Comparison of ENCODE assay signal across 8 mouse cellular contexts in genomic region chr16:8864223-8864631, GRCm38 (mm10). TPM values are rescaled to one million over a fixed set of nuclear protein-coding genes. Genes with fewer than 3 reads are reported as not detected.
A peak's percentile ranks its signal among the peaks of the same experiment; 100 is the strongest.
DNase-seq lines count a peak whose midpoint lies in the region; ATAC-seq and TF ChIP-seq lines count a peak whose summit lies in the region.

No protein-coding gene starts in this region.

- H3K4me2 ChIP-seq in intestine, embryonic 14.5 days (ENCODE audit: low read length) = peak overlapping the region; percentile 11; the same call in 1 of the 2 replicates
- H3K4me2 ChIP-seq in stomach, embryonic 14.5 days (replicated peaks; ENCODE audit: low read depth, low read length) = no peak overlapping the region
- H3K4me2 ChIP-seq in forebrain, embryonic 13.5 days = no peak overlapping the region

- H3K9ac ChIP-seq in intestine, embryonic 14.5 days (ENCODE audit: low read length) = no peak overlapping the region
- no peak overlapping the region for H3K9ac ChIP-seq in stomach, embryonic 14.5 days (replicated peaks; ENCODE audit: low read depth, low read length)
- H3K9ac ChIP-seq in forebrain, embryonic 13.5 days = no peak overlapping the region

- no peaks in the 10 kb centered on the region for H3K9me3 ChIP-seq in intestine, embryonic 14.5 days (ENCODE audit: control insufficient read depth, low read length)
- H3K9me3 ChIP-seq in stomach, embryonic 14.5 days (ENCODE audit: control insufficient read depth, low read depth, low read length) = no peaks in the 10 kb centered on the region
- H3K9me3 ChIP-seq in forebrain, embryonic 13.5 days (replicated peaks) = no peaks in the 10 kb centered on the region

- WGBS in intestine, embryonic 14.5 days = 10% methylated on average over 4 of the region's 4 CpGs
- WGBS in stomach, embryonic 14.5 days = 25% methylated on average over 4 of the region's 4 CpGs
- 63% methylated on average over 4 of the region's 4 CpGs for WGBS in forebrain, embryonic 13.5 days

- peak overlapping the region; percentile 45 for H3K4me3 ChIP-seq in testis, adult 2 months (ENCODE audit: control insufficient read depth, low read depth, low read length)
- H3K4me3 ChIP-seq in intestine, embryonic 14.5 days (ENCODE audit: low read depth, low read length) = no peak overlapping the region
- H3K4me3 ChIP-seq in stomach, embryonic 14.5 days (ENCODE audit: low read depth, low read length) = no peak overlapping the region
- no peak overlapping the region for H3K4me3 ChIP-seq in forebrain, embryonic 13.5 days

- no peaks in the 10 kb centered on the region for H3K36me3 ChIP-seq in testis, adult 2 months (ENCODE audit: control insufficient read depth, insufficient read depth, low read length)
- H3K36me3 ChIP-seq in intestine, embryonic 14.5 days (ENCODE audit: control insufficient read depth, insufficient read depth, low read length) = peaks cover 18% of the 10 kb centered on the region
- H3K36me3 ChIP-seq in stomach, embryonic 14.5 days (ENCODE audit: control insufficient read depth, insufficient read depth, low read length) = peaks cover 14% of the 10 kb centered on the region
- H3K36me3 ChIP-seq in forebrain, embryonic 13.5 days (ENCODE audit: poor library complexity, severe bottlenecking) = peaks cover 22% of the 10 kb centered on the region

- no peaks in the 10 kb centered on the region for H3K27me3 ChIP-seq in testis, adult 2 months (ENCODE audit: control insufficient read depth, insufficient read depth, low read length)
- H3K27me3 ChIP-seq in intestine, embryonic 14.5 days (replicated peaks; ENCODE audit: control insufficient read depth, insufficient read depth, low read length) = no peaks in the 10 kb centered on the region
- no peaks in the 10 kb centered on the region for H3K27me3 ChIP-seq in stomach, embryonic 14.5 days (ENCODE audit: control insufficient read depth, insufficient read depth, low read length)
- H3K27me3 ChIP-seq in forebrain, embryonic 13.5 days = no peaks in the 10 kb centered on the region

- ATAC-seq in intestine, embryonic 14.5 days (replicated peaks; ENCODE audit: low FRiP score, low TSS enrichment, low read depth) = peak; percentile 53; the same call in 1 of the 2 replicates
- ATAC-seq in stomach, embryonic 14.5 days (ENCODE audit: insufficient number of reproducible peaks, insufficient read depth, low FRiP score, low read depth) = 0 out of 2 replicates have a peak, but pooled peaks have one; percentile 16
- ATAC-seq in forebrain, embryonic 13.5 days = no peak

- peak overlapping the region; percentile 70 for H3K27ac ChIP-seq in testis, adult 2 months (ENCODE audit: control insufficient read depth, insufficient read depth, low read depth, low read length)
- H3K27ac ChIP-seq in intestine, embryonic 14.5 days (ENCODE audit: low read depth) = peak overlapping the region; percentile 18; the same call in 1 of the 2 replicates
- no peak overlapping the region for H3K27ac ChIP-seq in stomach, embryonic 14.5 days (ENCODE audit: low read length)
- no peak overlapping the region for H3K27ac ChIP-seq in forebrain, embryonic 13.5 days

- H3K4me1 ChIP-seq in testis, adult 2 months (ENCODE audit: control insufficient read depth, insufficient read depth, low read length) = no peaks in the 10 kb centered on the region; the same call in 1 of the 2 replicates
- H3K4me1 ChIP-seq in intestine, embryonic 14.5 days (replicated peaks; ENCODE audit: control insufficient read depth, insufficient read depth, low read length) = peaks cover 8% of the 10 kb centered on the region
- 0 out of 2 replicates have a peak, but pooled peaks cover 5% of the 10 kb centered on the region for H3K4me1 ChIP-seq in stomach, embryonic 14.5 days (ENCODE audit: control insufficient read depth, insufficient read depth, low read length)
- no peaks in the 10 kb centered on the region for H3K4me1 ChIP-seq in forebrain, embryonic 13.5 days

- peak; percentile 37 for DNase-seq in adrenal gland, adult 2 months
- DNase-seq in adrenal gland, adult 8-10 months = no peak
- no peak for DNase-seq in testis, postnatal 10 days (ENCODE audit: low spot score)
- DNase-seq in intestine, embryonic 14.5 days (ENCODE audit: low spot score) = no peak
- no peak for DNase-seq in B cell, adult 2 months

- TF ChIP-seq CTCF in testis, adult 2 months (IDR thresholded peaks at IDR 0.05; ENCODE audit: control insufficient read depth, insufficient read depth, insufficient replicate concordance, low read depth, low read length) = no peak

- no peak for TF ChIP-seq POLR2A in testis, adult 2 months (IDR thresholded peaks at IDR 0.05; ENCODE audit: control insufficient read depth, low read depth, low read length)

RNA-seq across cellular contexts. Expression of gene 1810013L24Rik, which starts 34.3 kb away (rescaled TPM):
- total RNA-seq in adrenal gland, adult 2 months (2021) = 10 to 100 TPM; 75.7 to 77.0 TPM
- polyA plus RNA-seq in adrenal gland, adult 2 months (2012; rRNA removed) = 12.8 and 14.9 TPM in 2 replicates
- 100 to 1,000 TPM in 2 of 4 experiments, 10 to 100 TPM in 2; 81.3 to 111 (median 98.3) TPM for total RNA-seq in adrenal gland, adult 8-10 months (2022)
- polyA plus RNA-seq in testis, adult 2 months (2012; rRNA removed) = 34.8 and 46.6 TPM in 2 replicates
- polyA plus RNA-seq in intestine, embryonic 14.5 days (2014; fragmentation: Nextera tagmentation; extraction: Ambion mirVana) = 14.0 and 14.3 TPM in 2 replicates
- polyA plus RNA-seq in stomach, embryonic 14.5 days (2014; fragmentation: Nextera tagmentation; extraction: Ambion mirVana) = 16.9 and 18.0 TPM in 2 replicates
- polyA plus RNA-seq in forebrain, embryonic 13.5 days (2015; fragmentation: Nextera tagmentation; extraction: Ambion mirVana) = 26.3 and 27.4 TPM in 2 replicates

Comparison
In these comparisons a context has a peak if more than half of its experiments do, and no peak if none do; other contexts are left out.
1. H3K27ac ChIP-seq: peak in testis, adult 2 months (single experiment) and intestine, embryonic 14.5 days (single experiment); none in stomach, embryonic 14.5 days (single experiment) and forebrain, embryonic 13.5 days (single experiment).